7 mouse cellular contexts compared by ENCODE assay signal in the genomic region with DNA sequence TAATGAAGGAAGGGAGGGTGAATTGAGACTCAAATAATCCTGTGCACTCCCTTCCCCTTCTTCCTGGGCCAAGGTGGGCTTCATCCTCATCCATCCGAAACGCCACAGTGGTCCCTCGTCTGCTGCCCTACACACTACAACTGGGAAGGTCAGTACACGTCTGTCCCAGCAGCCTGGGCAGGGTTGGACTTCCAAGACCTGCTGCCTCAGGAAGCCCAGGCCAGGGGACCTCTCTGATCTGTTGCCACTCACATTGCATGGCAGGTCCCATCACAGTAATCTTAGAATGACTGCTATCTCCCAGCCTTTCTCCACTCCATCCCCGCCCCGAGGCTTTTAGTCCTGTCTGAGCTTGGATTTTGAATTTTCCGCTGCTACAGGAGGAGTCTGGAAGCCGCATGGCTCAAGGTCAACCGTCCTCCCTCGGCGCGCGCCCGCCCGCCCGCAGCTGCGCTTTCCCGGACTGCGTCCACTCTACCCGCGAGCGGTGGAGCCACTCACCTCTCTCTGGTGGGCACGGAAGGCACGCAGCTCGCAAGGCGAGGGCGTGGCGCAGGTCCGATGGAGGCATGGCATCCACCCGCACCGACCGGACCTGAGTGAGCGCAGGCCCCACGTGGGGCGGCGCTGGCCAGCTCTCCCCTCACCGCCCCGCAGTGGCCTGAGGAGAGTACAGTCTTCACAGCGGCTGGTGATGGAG. TPM values are rescaled to one million over a fixed set of nuclear protein-coding genes. Genes with fewer than 3 reads are reported as not detected.
DNase-seq lines count a peak whose midpoint lies in the region; ATAC-seq lines count a peak whose summit lies in the region.

A gene (minus strand): TSS at position 601 of the 700 bp plus-strand sequence.

- H3K36me3 ChIP-seq in heart, embryonic 13.5 days: no peaks in the 10 kb centered on the region
- H3K36me3 ChIP-seq in midbrain, embryonic 14.5 days (ENCODE audit: control insufficient read depth, insufficient read depth, low read length): peaks cover 13% of the 10 kb centered on the region

- DNase-seq in thymus, postnatal 4 days: peak; percentile 32
- no peak for DNase-seq in thymus, postnatal 14 days
- DNase-seq in cerebellum, postnatal 14 days: peak; percentile 60 to 64
- peak; percentile 49 to 64 for DNase-seq in kidney, postnatal 4 days
- peak; percentile 68 for DNase-seq in midbrain, embryonic 14.5 days
- DNase-seq in urinary bladder, postnatal 10 days (ENCODE audit: low spot score): no peak

- H3K27me3 ChIP-seq in heart, embryonic 13.5 days (replicated peaks): peaks cover 55% of the 10 kb centered on the region
- 0 out of 2 replicates have a peak, but pooled peaks cover 3% of the 10 kb centered on the region for H3K27me3 ChIP-seq in midbrain, embryonic 14.5 days (ENCODE audit: control insufficient read depth, insufficient read depth, low read length)

- ATAC-seq in heart, embryonic 13.5 days (ENCODE audit: extremely low read depth, insufficient number of reproducible peaks, low FRiP score, low TSS enrichment): no peak; the same call in 1 of the 2 replicates
- ATAC-seq in midbrain, embryonic 14.5 days (ENCODE audit: low FRiP score, low TSS enrichment): peak; percentile 65

- H3K4me1 ChIP-seq in heart, embryonic 13.5 days: peaks cover 5% of the 10 kb centered on the region; the same call in 1 of the 2 replicates
- peaks cover 8% of the 10 kb centered on the region for H3K4me1 ChIP-seq in midbrain, embryonic 14.5 days (ENCODE audit: control insufficient read depth, insufficient read depth, low read length)

- H3K9ac ChIP-seq in heart, embryonic 13.5 days: peak within 1 kb of the TSS; percentile 82
- peak within 1 kb of the TSS; percentile 63 for H3K9ac ChIP-seq in midbrain, embryonic 14.5 days (replicated peaks; ENCODE audit: low read length)

- H3K9me3 ChIP-seq in heart, embryonic 13.5 days: no peaks in the 10 kb centered on the region
- no peaks in the 10 kb centered on the region for H3K9me3 ChIP-seq in midbrain, embryonic 14.5 days (ENCODE audit: control insufficient read depth, low read length)

- peak within 1 kb of the TSS; percentile 84 for H3K4me2 ChIP-seq in heart, embryonic 13.5 days
- peak within 1 kb of the TSS; percentile 94 for H3K4me2 ChIP-seq in midbrain, embryonic 14.5 days (ENCODE audit: low read length)

- whole genome bisulfite sequencing in heart, embryonic 13.5 days: 5% methylated on average over 39 of the region's 39 CpGs
- WGBS in midbrain, embryonic 14.5 days: 3% methylated on average over 39 of the region's 39 CpGs

- H3K4me3 ChIP-seq in heart, embryonic 13.5 days: peak within 1 kb of the TSS; percentile 61
- H3K4me3 ChIP-seq in midbrain, embryonic 14.5 days (replicated peaks; ENCODE audit: low read depth, low read length): peak within 1 kb of the TSS; percentile 49

- H3K27ac ChIP-seq in heart, embryonic 13.5 days (replicated peaks): 0 out of 2 replicates have a peak within 1 kb of the TSS, but pooled peaks have one; percentile 28
- no peak within 1 kb of the TSS for H3K27ac ChIP-seq in midbrain, embryonic 14.5 days (replicated peaks; ENCODE audit: low read depth, low read length)

RNA-seq across cellular contexts. Expression of the gene that starts here (rescaled TPM):
- polyA plus RNA-seq in heart, embryonic 13.5 days (2015; fragmentation: Nextera tagmentation; extraction: Ambion mirVana): 5.9 and 6.0 TPM in 2 replicates
- polyA plus RNA-seq in midbrain, embryonic 14.5 days (2014; fragmentation: Nextera tagmentation; extraction: Ambion mirVana): 2.1 and 2.8 TPM in 2 replicates

Comparison
In these comparisons a context has a peak if more than half of its experiments do, and no peak if none do; other contexts are left out.
1. DNase-seq: peak in thymus, postnatal 4 days (single experiment), cerebellum, postnatal 14 days (2 of 2), kidney, postnatal 4 days (2 of 2) and midbrain, embryonic 14.5 days (single experiment); none in thymus, postnatal 14 days (single experiment) and urinary bladder, postnatal 10 days (single experiment).